Mouse (Mus musculus) kidney, embryonic 15.5 days (tissue): ENCODE data around the gene Gstm7. TPM values are rescaled to one million over a fixed set of nuclear protein-coding genes. Genes with fewer than 3 reads are reported as not detected.
A peak's percentile ranks its signal among the peaks of the same experiment; 100 is the strongest.
"Not testable (repeated sequence)": the region's sequence is repeated elsewhere in the genome, so short reads cannot be mapped to it uniquely, and the experiment has no call there.

ENCODE experiments used
- ATAC-seq: fragments of 200-750 bp; cut with Nextera tagmentation; replicated peaks from 2 replicates; pipeline ENCODE4 v1.8.0; 2017; ENCODE audit warnings: moderate TSS enrichment; ENCODE audit not compliant: low FRiP score
- H3K27ac ChIP-seq: fragments of 300-500 bp; sonication (generic); 2 replicates; pipeline ENCODE4 v1.5.1; 2015; ENCODE audit warnings: mild to moderate bottlenecking, inconsistent platforms
- H3K27me3 ChIP-seq: fragments of 300-500 bp; sonication (generic); 2 replicates; pipeline ENCODE4 v1.6.1; 2015; ENCODE audit warnings: inconsistent platforms
- H3K36me3 ChIP-seq: fragments of 300-500 bp; sonication (generic); 2 replicates; pipeline ENCODE4 v1.6.1; 2015; ENCODE audit warnings: inconsistent platforms
- H3K4me1 ChIP-seq: fragments of 300-500 bp; sonication (generic); 2 replicates; pipeline ENCODE4 v1.6.1; 2015; ENCODE audit warnings: inconsistent platforms
- H3K4me2 ChIP-seq: fragments of 300-500 bp; sonication (generic); 2 replicates; pipeline ENCODE4 v1.6.1; 2015; ENCODE audit warnings: moderate library complexity, mild to moderate bottlenecking, inconsistent platforms
- H3K4me3 ChIP-seq: fragments of 300-500 bp; sonication (generic); replicated peaks from 2 replicates; pipeline ENCODE4 v1.5.1; 2015; ENCODE audit warnings: mild to moderate bottlenecking, inconsistent platforms
- H3K9ac ChIP-seq: fragments of 300-500 bp; sonication (generic); 2 replicates; pipeline ENCODE4 v1.6.1; 2015; ENCODE audit warnings: mild to moderate bottlenecking, inconsistent platforms
- H3K9me3 ChIP-seq: fragments of 300-500 bp; sonication (generic); replicated peaks from 2 replicates; pipeline ENCODE4 v1.6.1; 2016; ENCODE audit warnings: inconsistent platforms
- WGBS: fragments of 180-500 bp; shearing (Covaris S2); methylation state at CpG from one replicate; pipeline ENCODE4 v1.1.7; 2015; ENCODE audit warnings: mixed read lengths; 5-methylcytosine and 5-hydroxymethylcytosine counted together
- polyA plus RNA-seq: library from polyadenylated mRNA; unstranded; fragments of >200 nt; fragmentation: Nextera tagmentation; extraction: Ambion mirVana; gene quantifications from 2 replicates; pipeline ENCODE4 v1.2.1, GENCODE M21; 2015

Gene Gstm7
- 16.6 and 21.3 TPM in 2 replicates for polyA plus RNA-seq

GRCm38 (mm10) chr3:107931670-107932069, at the start of gene Gstm7:
TSS of gene Gstm7 (minus strand) at chr3:107931817.
- WGBS: 6% methylated on average over 10 of the region's 10 CpGs
- no peaks in the 10 kb centered on the region for H3K9me3 ChIP-seq
- peak within 1 kb of the TSS; percentile 59; the same call in 1 of the 2 replicates for H3K27ac ChIP-seq
- peak within 1 kb of the TSS; percentile 60 for H3K4me2 ChIP-seq
- ATAC-seq: peak; percentile 95
- H3K27me3 ChIP-seq: no peaks in the 10 kb centered on the region
- H3K9ac ChIP-seq: peak within 1 kb of the TSS; percentile 33; the same call in 1 of the 2 replicates
- peaks cover 18% of the 10 kb centered on the region; the same call in 1 of the 2 replicates for H3K4me1 ChIP-seq
- H3K36me3 ChIP-seq: no peaks in the 10 kb centered on the region
- peak within 1 kb of the TSS; percentile 35 for H3K4me3 ChIP-seq

GRCm38 (mm10) chr3:107981261-107981660, 49.6 kb upstream of the Gstm7 start:
- Histone ChIP-seq H3K36me3 (no peaks in the 10 kb centered on the region), H3K9me3 (no peaks in the 10 kb centered on the region), H3K27me3 (no peaks in the 10 kb centered on the region), H3K4me1 (peaks cover 38% of the 10 kb centered on the region), H3K27ac (no peak overlapping the region), H3K9ac (no peak overlapping the region), H3K4me2 (no peak overlapping the region), H3K4me3 (no peak overlapping the region)
- whole genome bisulfite sequencing: 68% methylated on average over 3 of the region's 3 CpGs
- ATAC-seq: no peak

- WGBS: 80% methylated on average over 3 of the region's 3 CpGs
These were observed 46.1 kb upstream of the Gstm7 start for GRCm38 (mm10) chr3:107977691-107978090.

GRCm38 (mm10) chr3:107974237-107974636, 42.6 kb upstream of the Gstm7 start:
- Histone ChIP-seq H3K4me2 (no peak overlapping the region), H3K27ac (no peak overlapping the region)
- 94% methylated on average over 1 of the region's 1 CpGs for WGBS

More at GRCm38 (mm10) chr3:107977691-107978090, 46.1 kb upstream of the Gstm7 start:
- no peak overlapping the region for H3K27ac ChIP-seq
- H3K36me3 ChIP-seq: no peaks in the 10 kb centered on the region
- no peaks in the 10 kb centered on the region for H3K9me3 ChIP-seq
- H3K4me1 ChIP-seq: peaks cover 9% of the 10 kb centered on the region
- no peak for ATAC-seq
- no peak overlapping the region for H3K4me2 ChIP-seq
- no peak overlapping the region for H3K4me3 ChIP-seq
- H3K27me3 ChIP-seq: no peaks in the 10 kb centered on the region
- no peak overlapping the region for H3K9ac ChIP-seq

GRCm38 (mm10) chr3:107972070-107972469, 40.5 kb upstream of the Gstm7 start:
- Histone ChIP-seq H3K36me3 (no peaks in the 10 kb centered on the region), H3K4me3 (no peak overlapping the region), H3K9ac (no peak overlapping the region), H3K4me2 (no peak overlapping the region), H3K27me3 (no peaks in the 10 kb centered on the region), H3K4me1 (no peaks in the 10 kb centered on the region), H3K27ac (no peak overlapping the region), H3K9me3 (no peaks in the 10 kb centered on the region)
- no peak for ATAC-seq
- WGBS: 85% methylated on average over 3 of the region's 3 CpGs

More at GRCm38 (mm10) chr3:107974237-107974636, 42.6 kb upstream of the Gstm7 start:
- H3K9ac ChIP-seq: no peak overlapping the region
- no peaks in the 10 kb centered on the region for H3K4me1 ChIP-seq
- no peak overlapping the region for H3K4me3 ChIP-seq
- H3K9me3 ChIP-seq: no peaks in the 10 kb centered on the region
- ATAC-seq: no peak
- H3K36me3 ChIP-seq: no peaks in the 10 kb centered on the region
- no peaks in the 10 kb centered on the region for H3K27me3 ChIP-seq

- not testable (repeated sequence) for H3K4me1 ChIP-seq, H3K9ac ChIP-seq, H3K4me2 ChIP-seq, H3K9me3 ChIP-seq, ATAC-seq, H3K27me3 ChIP-seq, H3K36me3 ChIP-seq, H3K4me3 ChIP-seq, H3K27ac ChIP-seq
- 58% methylated on average over 3 of the region's 3 CpGs for WGBS
These were observed 39.5 kb upstream of the Gstm7 start for GRCm38 (mm10) chr3:107971101-107971500.

GRCm38 (mm10) chr3:107968724-107969395, 37.2 kb upstream of the Gstm7 start, which contains the start of gene Gstm3:
TSS of gene Gstm3 (minus strand) at chr3:107969283.
- no peak for ATAC-seq
- Histone ChIP-seq H3K4me1 (peaks cover 3% of the 10 kb centered on the region; the same call in 1 of the 2 replicates), H3K4me2 (no peak within 1 kb of the TSS), H3K9me3 (no peaks in the 10 kb centered on the region), H3K4me3 (no peak within 1 kb of the TSS), H3K36me3 (no peaks in the 10 kb centered on the region), H3K27me3 (no peaks in the 10 kb centered on the region), H3K27ac (no peak within 1 kb of the TSS), H3K9ac (no peak within 1 kb of the TSS)
- 49% methylated on average over 13 of the region's 13 CpGs for WGBS

- H3K9ac ChIP-seq: no peak overlapping the region
- H3K27ac ChIP-seq: no peak overlapping the region
- no peaks in the 10 kb centered on the region for H3K36me3 ChIP-seq
- no peaks in the 10 kb centered on the region for H3K27me3 ChIP-seq
- H3K4me2 ChIP-seq: no peak overlapping the region
- ATAC-seq: no peak
- H3K4me1 ChIP-seq: peaks cover 3% of the 10 kb centered on the region; the same call in 1 of the 2 replicates
- no peak overlapping the region for H3K4me3 ChIP-seq
- H3K9me3 ChIP-seq: no peaks in the 10 kb centered on the region
- over 99% methylated on average over 5 of the region's 5 CpGs for WGBS
These were observed 35.0 kb upstream of the Gstm7 start for GRCm38 (mm10) chr3:107966631-107967030.

- Histone ChIP-seq H3K9ac (no peak overlapping the region), H3K27ac (no peak overlapping the region), H3K9me3 (no peaks in the 10 kb centered on the region), H3K4me3 (no peak overlapping the region), H3K4me2 (no peak overlapping the region), H3K4me1 (peaks cover 3% of the 10 kb centered on the region; the same call in 1 of the 2 replicates), H3K27me3 (no peaks in the 10 kb centered on the region), H3K36me3 (no peaks in the 10 kb centered on the region)
- 52% methylated on average over 1 of the region's 1 CpGs for WGBS
- no peak for ATAC-seq
These were observed 34.0 kb upstream of the Gstm7 start for GRCm38 (mm10) chr3:107965592-107965991.

GRCm38 (mm10) chr3:107964656-107965308, 33.2 kb upstream of the Gstm7 start:
- Histone ChIP-seq H3K36me3 (no peaks in the 10 kb centered on the region), H3K4me1 (peaks cover 5% of the 10 kb centered on the region; the same call in 1 of the 2 replicates), H3K9ac (no peak overlapping the region), H3K27me3 (no peaks in the 10 kb centered on the region), H3K4me2 (no peak overlapping the region), H3K4me3 (no peak overlapping the region), H3K27ac (no peak overlapping the region), H3K9me3 (no peaks in the 10 kb centered on the region)
- WGBS: 73% methylated on average over 5 of the region's 5 CpGs
- no peak for ATAC-seq

- peaks cover 5% of the 10 kb centered on the region; the same call in 1 of the 2 replicates for H3K4me1 ChIP-seq
- no peak for ATAC-seq
- H3K9ac ChIP-seq: no peak overlapping the region
- no peak overlapping the region for H3K4me3 ChIP-seq
- no peak overlapping the region for H3K27ac ChIP-seq
- H3K36me3 ChIP-seq: no peaks in the 10 kb centered on the region
- no peaks in the 10 kb centered on the region for H3K9me3 ChIP-seq
- H3K27me3 ChIP-seq: no peaks in the 10 kb centered on the region
- 84% methylated on average over 4 of the region's 4 CpGs for WGBS
- no peak overlapping the region for H3K4me2 ChIP-seq
These were observed 32.4 kb upstream of the Gstm7 start for GRCm38 (mm10) chr3:107964026-107964425.

GRCm38 (mm10) chr3:107955260-107955659, 23.6 kb upstream of the Gstm7 start:
- not testable (repeated sequence) for H3K4me3 ChIP-seq, H3K27me3 ChIP-seq, H3K4me2 ChIP-seq, H3K9me3 ChIP-seq, H3K36me3 ChIP-seq, H3K27ac ChIP-seq, H3K9ac ChIP-seq, ATAC-seq
- peaks cover 13% of the 10 kb centered on the region for H3K4me1 ChIP-seq
- WGBS: 90% methylated on average over 9 of the region's 9 CpGs
